Mouse (Mus musculus) gastrocnemius, postnatal 36 days (tissue): ENCODE data around the gene Slc35c2. TPM values are rescaled to one million over a fixed set of nuclear protein-coding genes. Genes with fewer than 3 reads are reported as not detected.
A peak's percentile ranks its signal among the peaks of the same experiment; 100 is the strongest.

Source experiments
- DNase-seq, 2 experiments: peaks; one replicate each; pipeline ENCODE4 v3.0.0; 2022
- intact Hi-C: fragments of 180-260 bp; cut with DNase I; formaldehyde crosslinking; loops from one replicate; pipeline ENCODE4 v1.15.1; 2025
- total RNA-seq, 2 experiments: library from RNA; stranded (reverse); gene quantifications; 2 replicates each; pipeline ENCODE4 v1.2.3; 2021

The Slc35c2 gene
- total RNA-seq, 2 experiments from 2014 or later: 19.5 to 20.8 TPM

DNA sequence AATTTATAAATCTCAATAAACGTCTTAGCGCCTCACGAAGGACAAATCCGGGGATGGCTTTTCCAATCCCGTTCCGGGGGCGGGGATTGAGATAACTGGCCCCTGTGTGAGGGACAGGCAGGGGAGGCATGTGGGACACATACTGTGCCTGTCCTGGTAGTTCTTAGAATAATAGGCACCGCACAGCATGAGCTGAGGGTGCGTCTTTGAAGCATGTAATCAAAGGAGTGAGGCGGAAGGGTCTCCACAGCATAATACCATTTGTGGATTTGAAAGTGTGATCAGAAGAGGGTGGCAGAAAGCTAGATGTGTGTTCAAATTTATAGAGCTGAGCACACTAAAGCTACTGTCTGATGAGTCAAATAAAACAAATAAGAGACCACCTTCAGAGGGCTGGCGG is 41.3 kb downstream of the Slc35c2 start:
- no peak for DNase-seq
- intact Hi-C loops: no loop called here

DNA sequence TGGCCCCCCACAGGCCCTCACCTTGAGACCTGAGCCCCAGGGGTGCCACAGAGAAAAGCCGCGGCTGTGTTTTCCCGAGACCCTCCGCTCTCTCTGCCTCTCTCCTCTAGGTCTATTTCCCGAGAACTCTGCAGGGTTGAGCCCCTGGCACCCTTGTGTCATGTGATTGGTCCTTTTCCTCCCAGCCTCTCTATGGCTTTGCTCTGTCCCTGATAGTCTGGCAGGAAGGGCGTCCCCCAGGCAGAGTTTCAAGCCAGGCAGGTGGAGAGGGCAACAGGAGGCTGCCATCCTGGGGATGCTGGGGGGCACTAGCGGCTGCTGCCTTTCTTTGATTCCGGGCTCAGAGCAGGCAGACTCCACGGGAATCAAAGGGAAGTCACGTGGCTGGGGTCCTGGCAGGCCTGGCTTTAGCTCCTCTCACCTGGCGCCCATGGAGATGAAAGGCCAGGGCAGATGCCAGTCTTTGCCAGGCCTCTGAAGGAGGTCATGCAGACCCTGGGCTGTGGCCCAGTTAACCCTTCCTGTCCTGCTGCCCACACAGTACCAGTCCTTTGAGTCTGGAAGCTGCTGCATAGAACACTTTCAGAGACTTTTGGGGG is 44.4 kb downstream of the Slc35c2 start:
- intact Hi-C loops: no loop called here
- DNase-seq: no peak

DNA sequence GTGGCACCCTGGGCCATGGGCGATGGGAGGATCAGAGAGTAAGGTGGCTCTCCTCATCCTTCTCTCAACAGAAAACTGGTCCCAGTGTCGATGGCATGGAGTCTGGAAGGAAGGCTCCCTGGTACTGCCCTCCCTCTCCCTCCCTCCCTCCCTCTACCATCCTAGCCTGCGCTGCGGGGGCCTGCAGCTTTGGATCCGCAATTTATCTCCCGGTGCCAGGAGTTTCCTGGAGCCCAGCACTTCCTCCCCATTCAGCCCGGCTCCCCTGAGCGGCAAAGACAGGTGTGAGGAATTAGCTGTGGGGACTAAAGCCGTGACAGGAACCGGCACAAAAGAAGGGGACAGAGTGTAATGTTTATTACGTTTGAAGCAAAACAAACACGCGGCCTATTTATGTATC is 45.1 kb downstream of the Slc35c2 start:
- intact Hi-C loops: no loop called here
- DNase-seq: no peak

DNA sequence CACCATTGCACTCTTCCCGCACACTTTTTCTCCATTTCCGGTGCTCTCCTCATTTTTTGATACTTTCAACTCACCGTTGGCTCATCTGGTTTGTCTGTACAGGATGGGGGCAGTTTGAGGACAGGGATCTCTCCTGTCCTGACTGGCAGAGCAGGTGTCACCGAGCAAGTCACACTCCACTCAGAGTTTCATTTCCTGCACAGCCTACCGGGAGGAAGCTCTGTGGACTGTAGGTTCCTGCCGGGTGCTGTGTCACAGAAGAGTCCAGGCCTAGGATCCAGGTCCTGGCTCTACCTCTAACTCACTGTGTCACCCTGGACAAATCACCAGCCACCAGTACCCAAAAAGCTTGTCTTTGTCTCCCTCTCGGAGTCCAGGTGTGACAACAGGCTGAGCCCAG is 45.9 kb downstream of the Slc35c2 start:
- intact Hi-C loops: no loop called here

DNA sequence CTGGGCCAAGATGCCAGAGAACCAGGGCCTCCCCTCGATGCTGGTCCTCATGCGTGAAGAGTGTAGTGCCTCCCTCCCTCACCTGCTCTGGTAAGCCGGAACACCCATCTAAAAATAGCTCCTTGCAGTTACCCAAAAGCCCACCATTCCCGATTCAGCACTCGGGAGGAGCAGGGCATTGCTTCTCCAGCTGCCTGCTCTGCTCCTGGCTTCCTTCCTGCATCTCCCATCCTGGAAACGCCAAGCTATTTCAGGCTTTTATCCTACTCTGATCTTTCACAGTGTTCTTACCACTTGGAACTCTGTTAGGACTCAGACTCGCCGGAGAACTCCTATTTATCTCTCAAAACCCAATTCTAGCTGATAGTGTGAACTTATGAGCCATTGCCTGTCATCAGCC is 47.3 kb downstream of the Slc35c2 start:
- DNase-seq: no peak
- intact Hi-C loops: no loop called here

More for the DNA sequence above, 45.9 kb downstream of the Slc35c2 start:
- DNase-seq: no peak

DNA sequence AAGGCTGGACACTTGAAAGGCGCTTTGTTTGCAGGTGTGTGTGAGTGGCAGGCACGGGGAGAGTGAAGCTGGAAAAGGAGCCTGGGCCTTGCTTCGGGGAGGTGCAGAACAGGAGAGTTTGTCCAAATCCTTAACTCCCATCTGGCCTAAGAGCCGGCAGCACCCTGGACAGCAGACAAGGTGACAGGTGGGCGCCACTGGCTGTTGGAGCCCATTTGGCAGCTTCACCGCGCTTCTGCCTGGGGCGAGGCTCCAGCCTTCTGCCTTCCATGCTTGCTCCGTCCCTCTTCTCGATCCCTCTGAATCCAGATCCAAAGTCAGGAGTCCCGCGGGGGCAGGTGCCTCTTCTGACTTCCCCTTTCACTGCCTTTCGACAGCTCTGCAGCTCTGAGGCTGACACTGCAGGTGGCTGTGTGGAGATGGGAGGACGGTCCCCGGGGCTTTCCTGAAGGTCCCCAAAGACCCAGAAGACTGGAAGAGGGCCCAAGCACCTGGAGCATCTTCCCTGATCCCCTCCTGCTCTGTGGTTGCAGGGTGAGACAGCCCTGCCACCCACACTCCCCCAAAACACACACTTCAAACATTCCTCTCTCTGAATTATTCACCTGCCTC is 48.0 kb downstream of the Slc35c2 start:
- intact Hi-C loops: loop anchor here (5.0 kb wide), 1 partner anchor 167 kb away; no protein-coding TSS in a partner anchor

DNA sequence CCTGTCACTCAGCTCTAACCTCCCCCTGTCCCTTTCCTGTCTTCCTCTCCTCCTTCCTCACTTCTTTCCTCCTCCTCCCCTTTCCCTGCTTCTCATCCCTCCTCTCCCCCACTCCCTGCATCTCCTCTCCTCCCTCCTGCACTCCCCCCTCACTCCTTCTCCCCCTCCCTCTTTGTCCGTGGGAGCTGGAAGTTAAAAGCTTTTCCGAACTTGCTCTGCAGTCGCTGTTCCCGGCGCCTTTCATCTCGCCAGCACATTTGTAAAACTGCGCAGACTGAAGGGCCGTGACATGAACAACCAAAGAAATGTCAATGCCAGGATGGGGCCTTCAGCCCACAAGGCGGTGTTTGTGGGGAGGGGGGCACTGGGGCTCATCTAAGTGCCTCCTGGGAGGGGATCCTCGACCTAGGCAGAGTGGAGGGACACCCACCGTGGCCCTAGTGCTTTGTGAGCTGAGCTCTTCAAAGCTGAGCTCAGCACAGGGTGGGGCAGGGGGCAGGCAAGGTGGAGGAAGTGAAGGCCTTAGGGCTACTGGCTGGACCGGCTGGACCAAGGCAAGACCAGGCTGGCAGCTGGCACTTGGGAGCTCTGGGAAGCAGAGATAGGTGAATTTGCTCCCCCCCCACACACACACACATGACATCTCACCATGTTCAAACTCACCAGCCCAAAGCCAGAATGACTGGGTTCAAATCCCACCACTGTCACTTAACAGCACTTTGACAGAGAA is 49.1 kb downstream of the Slc35c2 start:
- intact Hi-C loops: loop anchor here (5.0 kb wide), 1 partner anchor 166 kb away; no protein-coding TSS in a partner anchor
- no peak for DNase-seq

More for the DNA sequence above, 48.0 kb downstream of the Slc35c2 start:
- DNase-seq: no peak

DNA sequence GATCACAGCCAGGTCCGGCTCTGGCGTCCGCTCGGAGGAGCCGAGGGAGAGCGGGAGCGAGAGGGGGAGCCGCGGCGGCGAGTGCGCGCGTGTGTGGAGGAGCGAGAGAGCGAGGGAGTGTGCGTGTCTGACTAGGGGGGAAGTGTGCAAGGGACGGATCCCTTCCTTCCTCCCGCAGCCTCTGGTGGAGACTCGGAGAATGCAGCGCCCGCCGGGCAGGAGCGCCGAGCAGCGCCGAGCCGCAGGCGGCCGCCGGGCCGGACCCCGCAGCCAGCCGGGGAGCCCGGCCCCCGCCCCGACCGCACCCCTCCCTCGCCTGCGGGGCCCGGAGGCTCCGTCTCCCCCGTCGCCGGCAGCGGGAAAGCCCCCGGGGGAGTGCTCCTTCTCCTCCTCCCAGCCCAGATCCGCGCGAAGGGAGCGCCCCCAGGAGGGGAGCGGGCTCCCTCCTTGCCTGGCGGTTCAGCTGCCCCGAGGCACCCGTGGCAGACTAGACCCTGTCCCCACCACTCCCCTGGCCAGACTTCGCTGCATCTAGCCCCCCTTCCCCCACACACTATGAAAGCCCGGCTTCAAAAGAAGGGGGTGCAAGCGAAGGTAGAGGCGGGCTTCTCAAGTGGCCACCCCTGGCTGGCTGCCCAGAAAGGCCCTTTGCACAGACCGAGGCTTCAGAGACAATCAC is 52.9 kb downstream of the Slc35c2 start, which contains the start of gene Cdh22:
Cdh22 (minus strand) TSS at position 241 of the 679 bp plus-strand sequence.
- DNase-seq: peak in 1 of 2 experiments; percentile 25
- intact Hi-C loops: loop anchor here (5.0 kb wide), 1 partner anchor 162 kb away; no protein-coding TSS in a partner anchor

DNA sequence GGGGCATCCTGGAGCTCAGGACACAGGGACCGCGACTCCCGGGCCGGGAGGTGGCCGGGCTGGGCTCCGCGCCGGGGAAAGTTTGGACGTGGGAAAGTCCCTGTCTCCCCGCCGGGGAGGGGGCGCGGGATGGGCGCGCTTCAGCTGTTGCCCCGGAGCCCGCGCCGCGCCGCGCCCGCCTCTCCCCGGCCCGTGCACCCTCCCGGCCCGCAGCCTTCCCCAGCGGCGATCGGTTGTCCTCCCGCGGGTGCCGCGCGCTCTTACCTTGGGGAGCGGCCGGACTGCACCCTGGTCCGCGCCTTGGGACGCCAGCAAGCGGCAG is 53.4 kb downstream of the Slc35c2 start:
- intact Hi-C loops: no loop called here
- no peak for DNase-seq

DNA sequence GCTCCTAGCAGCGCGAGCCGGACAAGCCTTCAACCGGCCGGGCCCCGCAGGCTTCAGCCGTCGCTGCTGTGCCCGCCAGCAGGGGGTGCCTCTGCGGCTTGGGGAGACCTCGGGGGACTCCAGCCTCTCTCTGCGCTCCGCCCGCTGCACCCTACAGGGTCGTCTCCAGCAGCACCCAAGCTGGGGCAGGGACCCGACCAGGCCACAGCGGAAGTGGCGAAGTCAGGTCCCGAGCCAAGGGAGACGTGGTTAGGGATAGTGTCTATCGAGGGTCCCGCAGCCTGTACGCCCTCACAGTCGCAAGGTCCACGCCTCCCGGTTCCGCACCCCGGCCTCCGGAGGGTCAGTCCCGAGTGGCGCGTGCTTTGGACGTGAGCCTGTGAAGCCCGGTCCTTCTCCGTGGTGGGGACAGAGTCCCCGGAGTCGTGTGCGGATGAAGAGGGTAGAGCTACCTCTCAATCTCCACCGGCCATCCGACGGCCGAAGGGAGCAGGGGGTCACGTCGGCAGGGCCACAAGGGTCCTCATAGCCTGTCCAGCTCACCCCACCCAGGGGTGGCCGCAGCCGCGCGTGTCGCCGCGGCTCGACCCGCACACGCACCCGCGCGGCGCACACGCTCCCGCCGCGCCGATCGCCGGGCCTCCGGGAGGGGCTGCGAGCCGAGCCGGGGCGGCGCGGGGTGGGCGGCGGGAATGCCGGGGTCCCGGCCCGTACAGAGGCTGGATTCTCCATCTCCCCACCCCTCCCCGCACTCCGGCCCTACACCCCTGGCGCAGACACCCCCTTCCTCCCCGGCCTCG is 54.0 kb downstream of the Slc35c2 start:
- intact Hi-C loops: loop anchor here (1.0 kb wide), 1 partner anchor 104 kb away; no protein-coding TSS in a partner anchor
- peak; percentile 27 to 49 for DNase-seq

DNA sequence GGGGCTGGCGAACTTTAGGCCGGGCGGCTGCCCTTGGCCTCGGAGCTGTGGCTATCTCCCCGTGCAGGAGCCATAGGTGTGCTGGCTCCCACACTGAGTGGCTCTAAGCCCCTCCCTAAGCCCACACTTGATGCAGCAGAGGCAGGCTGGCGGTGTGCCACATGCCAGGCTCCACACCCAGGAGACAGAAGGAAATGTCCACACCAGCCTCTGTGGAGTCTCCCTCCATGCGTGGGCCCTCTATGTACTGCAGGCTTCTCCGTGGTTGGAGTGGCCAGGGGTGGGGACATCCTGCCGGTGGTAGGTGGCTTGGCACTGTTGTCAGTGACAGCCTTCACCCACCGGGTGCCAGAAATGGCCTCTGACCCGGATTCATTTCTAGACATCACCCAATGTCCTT is 58.6 kb downstream of the Slc35c2 start:
- intact Hi-C loops: no loop called here
- DNase-seq: no peak

Other genes starting within 250 kb of the Slc35c2 start
- gene Cd40, start 232.2 kb downstream of the Slc35c2 start, total RNA-seq: under 1 TPM; 0.48 to 0.76 TPM
- not detected for gene 1700025C18Rik, start 197.1 kb downstream of the Slc35c2 start, total RNA-seq
- gene Cdh22, start 53.0 kb downstream of the Slc35c2 start, total RNA-seq: under 1 TPM; 0.10 to 0.20 TPM
- gene Elmo2, start 38.6 kb upstream of the Slc35c2 start, total RNA-seq: 10 to 100 TPM; 12.2 to 14.5 TPM
- gene Zfp663, start 80.9 kb upstream of the Slc35c2 start, total RNA-seq: not detected
- 1 to 10 TPM; 1.5 to 2.0 TPM for gene Zfp334, start 100.4 kb upstream of the Slc35c2 start, total RNA-seq
- under 1 TPM in 1 of 2 experiments, not detected in 1; 0.08 TPM for gene Ocstamp, start 112.5 kb upstream of the Slc35c2 start, total RNA-seq
- gene Slc13a3, start 185.4 kb upstream of the Slc35c2 start, total RNA-seq: under 1 TPM in 1 of 2 experiments, not detected in 1; 0.27 TPM
- 1 to 10 TPM; 7.4 to 9.4 TPM for gene Trp53rka, start 205.5 kb upstream of the Slc35c2 start, total RNA-seq
- gene Slc2a10, start 215.9 kb upstream of the Slc35c2 start, total RNA-seq: 1 to 10 TPM; 1.3 to 1.4 TPM